In genomic region chr19:46532031-46532688, GRCm38 (mm10) we compare ENCODE assay signal across 8 mouse cellular contexts. TPM values are rescaled to one million over a fixed set of nuclear protein-coding genes. Genes with fewer than 3 reads are reported as not detected.
DNase-seq lines count a peak whose midpoint lies in the region; ATAC-seq lines count a peak whose summit lies in the region.

No protein-coding gene starts in this region.

- peak overlapping the region; percentile 32; the same call in 1 of the 2 replicates for H3K9ac ChIP-seq in forebrain, embryonic 14.5 days (ENCODE audit: low read length)

- H3K9me3 ChIP-seq in forebrain, embryonic 14.5 days (replicated peaks; ENCODE audit: control insufficient read depth, low read length): no peaks in the 10 kb centered on the region

- no peak for ATAC-seq in forebrain, embryonic 14.5 days
- no peak for ATAC-seq in frontal cortex, adult (ENCODE audit: low TSS enrichment)

- no peak overlapping the region for H3K4me2 ChIP-seq in forebrain, embryonic 14.5 days (ENCODE audit: low read length)

- H3K4me1 ChIP-seq in forebrain, embryonic 14.5 days (ENCODE audit: control insufficient read depth, insufficient read depth, low read length): peaks cover 56% of the 10 kb centered on the region

- no peaks in the 10 kb centered on the region for H3K27me3 ChIP-seq in forebrain, embryonic 14.5 days (replicated peaks; ENCODE audit: control insufficient read depth, insufficient read depth, low read length)

- peaks cover 9% of the 10 kb centered on the region for H3K36me3 ChIP-seq in forebrain, embryonic 14.5 days (ENCODE audit: control insufficient read depth, insufficient read depth, low read length)

- WGBS in forebrain, embryonic 14.5 days: 7% methylated on average over 10 of the region's 10 CpGs

- H3K4me3 ChIP-seq in forebrain, embryonic 14.5 days (ENCODE audit: low read depth, low read length): no peak overlapping the region

- DNase-seq in adrenal gland, postnatal 10 days: peak; percentile 55
- DNase-seq in adrenal gland, postnatal 4 days (ENCODE audit: low spot score in 2 of 2): no peak
- peak; percentile 58 for DNase-seq in 416B (ENCODE audit: low read depth)
- DNase-seq in forebrain, embryonic 14.5 days (ENCODE audit: low spot score): no peak
- DNase-seq in kidney, adult 18-20 months: peak; percentile 59
- DNase-seq in lung, postnatal 4 days: peak; percentile 51 to 74
- DNase-seq in layer of hippocampus, postnatal 14 days (ENCODE audit: low spot score in 2 of 2): no peak

- H3K27ac ChIP-seq in forebrain, embryonic 14.5 days (ENCODE audit: low read depth, low read length): peak overlapping the region; percentile 33; the same call in 1 of the 2 replicates

RNA-seq across cellular contexts. Expression of gene Trim8, which starts 30.7 kb away (rescaled TPM):
- total RNA-seq in adrenal gland, postnatal 10 days (2021): 10 to 100 TPM; 37.9 to 41.6 TPM
- 10 to 100 TPM; 60.5 to 70.3 TPM for total RNA-seq in adrenal gland, postnatal 4 days (2021)
- polyA plus RNA-seq in forebrain, embryonic 14.5 days (2014; fragmentation: Nextera tagmentation; extraction: Ambion mirVana): 23.0 and 24.8 TPM in 2 replicates
- 100 to 1,000 TPM in 1 of 2 experiments, 10 to 100 TPM in 1; 98.9 to 110 TPM for total RNA-seq in layer of hippocampus, postnatal 14 days (2021)

RNA-seq across cellular contexts. Expression of gene Arl3, which starts 40.8 kb away (rescaled TPM):
- total RNA-seq in adrenal gland, postnatal 10 days (2021): 10 to 100 TPM; 41.7 to 43.0 TPM
- total RNA-seq in adrenal gland, postnatal 4 days (2021): 10 to 100 TPM; 47.2 to 54.9 TPM
- polyA plus RNA-seq in forebrain, embryonic 14.5 days (2014; fragmentation: Nextera tagmentation; extraction: Ambion mirVana): 159 and 164 TPM in 2 replicates
- total RNA-seq in layer of hippocampus, postnatal 14 days (2021): 100 to 1,000 TPM; 111 to 121 TPM

RNA-seq across cellular contexts. Expression of gene Sfxn2, which starts 41.0 kb away (rescaled TPM):
- 10 to 100 TPM; 11.2 to 16.4 TPM for total RNA-seq in adrenal gland, postnatal 10 days (2021)
- 10 to 100 TPM; 13.1 to 18.4 TPM for total RNA-seq in adrenal gland, postnatal 4 days (2021)
- 6.8 and 8.0 TPM in 2 replicates for polyA plus RNA-seq in forebrain, embryonic 14.5 days (2014; fragmentation: Nextera tagmentation; extraction: Ambion mirVana)
- 1 to 10 TPM; 8.2 to 8.3 TPM for total RNA-seq in layer of hippocampus, postnatal 14 days (2021)

Comparison
In these comparisons a context has a peak if more than half of its experiments do, and no peak if none do; other contexts are left out.
1. DNase-seq: peak in adrenal gland, postnatal 10 days (single experiment), 416B (single experiment), kidney, adult 18-20 months (single experiment) and lung, postnatal 4 days (2 of 2); none in adrenal gland, postnatal 4 days (0 of 2), forebrain, embryonic 14.5 days (single experiment) and layer of hippocampus, postnatal 14 days (0 of 2).